Mouse (Mus musculus) heart, embryonic 14.5 days (tissue): ENCODE measurements around the gene Nrg4. TPM values are rescaled to one million over a fixed set of nuclear protein-coding genes. Genes with fewer than 3 reads are reported as not detected.

Experiments
- ATAC-seq: fragments of 200-750 bp; cut with Nextera tagmentation; 2 replicates; pipeline ENCODE4 v1.8.0; 2017; ENCODE audit warnings: low read depth, moderate TSS enrichment; ENCODE audit not compliant: insufficient number of reproducible peaks, insufficient read depth, low FRiP score
- H3K27ac ChIP-seq, 2 experiments: fragments of 200-500 bp in 1 of 2; fragments of 300-500 bp in 1 of 2; sonication (generic) in 1 of 2; replicated peaks in 1 of 2; 2 replicates each; pipeline ENCODE4 v1.5.1; 2012 to 2014; ENCODE audit warnings: low read depth in 2 of 2, low read length in 2 of 2, control low read depth in 1 of 2, mild to moderate bottlenecking in 1 of 2, mixed read lengths in 1 of 2; ENCODE audit not compliant: control insufficient read depth in 1 of 2, insufficient read depth in 1 of 2
- H3K27me3 ChIP-seq: fragments of 300-500 bp; sonication (generic); 2 replicates; pipeline ENCODE4 v1.6.1; 2014; ENCODE audit warnings: mild to moderate bottlenecking, low read length, control low read depth; ENCODE audit not compliant: control insufficient read depth, insufficient read depth
- H3K36me3 ChIP-seq: fragments of 300-500 bp; sonication (generic); 2 replicates; pipeline ENCODE4 v1.6.1; 2014; ENCODE audit warnings: mild to moderate bottlenecking, control low read depth, low read length, mixed read lengths; ENCODE audit not compliant: control insufficient read depth, insufficient read depth
- H3K4me1 ChIP-seq, 2 experiments: fragments of 200-500 bp in 1 of 2; fragments of 300-500 bp in 1 of 2; sonication (generic) in 1 of 2; 2 replicates each; pipeline ENCODE4 v1.6.1; 2012 to 2014; ENCODE audit warnings: low read length in 2 of 2, control low read depth in 1 of 2, mixed read lengths in 1 of 2; ENCODE audit not compliant: control insufficient read depth in 2 of 2, insufficient read depth in 2 of 2
- H3K4me2 ChIP-seq: fragments of 300-500 bp; sonication (generic); 2 replicates; pipeline ENCODE4 v1.6.1; 2014; ENCODE audit warnings: mild to moderate bottlenecking, low read length
- H3K4me3 ChIP-seq, 2 experiments: fragments of 200-500 bp in 1 of 2; fragments of 300-500 bp in 1 of 2; sonication (generic) in 1 of 2; 2 replicates each; pipeline ENCODE4 v1.5.1; 2012 to 2014; ENCODE audit warnings: low read length in 2 of 2, mild to moderate bottlenecking in 2 of 2, control low read depth in 1 of 2, low read depth in 1 of 2, moderate library complexity in 1 of 2; ENCODE audit not compliant: control insufficient read depth in 1 of 2, insufficient read depth in 1 of 2
- H3K9ac ChIP-seq: fragments of 300-500 bp; sonication (generic); 2 replicates; pipeline ENCODE4 v1.6.1; 2014; ENCODE audit warnings: mild to moderate bottlenecking, low read length
- H3K9me3 ChIP-seq: fragments of 300-500 bp; sonication (generic); 2 replicates; pipeline ENCODE4 v1.6.1; 2016; ENCODE audit warnings: low read length, control low read depth; ENCODE audit not compliant: control insufficient read depth
- WGBS: fragments of 180-500 bp; shearing (Covaris S2); extraction: QIAGEN DNeasy Blood & Tissue Kit; methylation state at CpG from one replicate; pipeline ENCODE4 v1.1.7; 2014; 5-methylcytosine and 5-hydroxymethylcytosine counted together
- polyA plus RNA-seq: library from polyadenylated mRNA; unstranded; fragments of >200 nt; fragmentation: Nextera tagmentation; extraction: Ambion mirVana; gene quantifications from 2 replicates; pipeline ENCODE4 v1.2.1, GENCODE M21; 2014

Nrg4 gene
- polyA plus RNA-seq, 1 experiment from 2014 or later, result 1.7 TPM

GRCm38 (mm10) chr9:55313619-55314261, 12.9 kb downstream of the Nrg4 start:
- Histone ChIP-seq H3K27me3 (no peaks in the 10 kb centered on the region), H3K9me3 (no peaks in the 10 kb centered on the region), H3K36me3 (no peaks in the 10 kb centered on the region), H3K4me3 (no peak overlapping the region), H3K4me2 (no peak overlapping the region), H3K27ac (no peak overlapping the region), H3K4me1 (no peaks in the 10 kb centered on the region), H3K9ac (no peak overlapping the region)
- ATAC-seq, result no peak
- 56% methylated on average over 12 of the region's 12 CpGs for WGBS

DNA sequence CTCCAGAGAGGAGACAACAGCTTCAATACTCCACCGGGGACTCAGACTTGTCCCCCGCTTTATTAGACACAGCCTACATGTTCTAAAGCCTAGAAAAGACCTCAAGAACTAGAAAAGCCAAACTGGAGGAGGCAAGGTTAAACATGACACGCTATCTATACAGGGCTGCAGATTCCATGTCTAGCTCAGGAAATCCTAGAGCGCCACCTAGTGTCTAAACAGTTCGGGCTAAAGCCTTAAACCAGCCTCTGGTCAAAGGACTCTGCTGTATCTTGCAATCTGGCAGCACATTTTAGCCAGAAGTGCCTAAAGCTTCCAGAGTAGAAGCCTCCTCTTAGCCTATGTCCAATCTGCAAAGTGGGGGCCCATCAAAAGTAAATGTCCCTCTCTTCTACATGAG, 15.1 kb downstream of the Nrg4 start:
- no peak; the same call in 1 of the 2 replicates for ATAC-seq
- Histone ChIP-seq H3K36me3 (no peaks in the 10 kb centered on the region), H3K27me3 (no peaks in the 10 kb centered on the region), H3K9me3 (no peaks in the 10 kb centered on the region), H3K4me2 (no peak overlapping the region), H3K4me3 (no peak overlapping the region), H3K4me1 (no peaks in the 10 kb centered on the region), H3K9ac (no peak overlapping the region), H3K27ac (no peak overlapping the region)
- 5% methylated on average over 5 of the region's 5 CpGs for WGBS

DNA sequence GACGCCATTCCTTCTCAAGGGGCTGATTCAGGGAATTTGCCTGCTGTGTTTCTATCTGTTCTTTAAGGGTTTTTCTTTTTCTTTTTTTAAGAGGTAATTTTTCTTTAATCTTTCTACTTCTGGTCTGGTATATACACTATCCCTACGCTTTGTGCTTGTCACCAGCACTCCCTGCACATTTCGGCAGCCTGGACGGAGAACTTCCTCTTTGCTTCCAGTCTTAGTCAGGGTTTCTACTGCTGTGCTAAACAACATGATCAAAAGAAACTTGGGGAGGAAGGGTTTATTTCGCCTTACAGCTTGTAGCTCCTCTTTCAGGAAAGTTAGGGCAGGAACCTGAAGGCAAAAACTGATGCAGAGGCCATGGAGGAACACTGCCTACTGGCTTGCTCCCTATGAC, 18.2 kb downstream of the Nrg4 start:
- no peak overlapping the region for H3K4me3 ChIP-seq
- no peaks in the 10 kb centered on the region for H3K4me1 ChIP-seq
- H3K27ac ChIP-seq, result no peak overlapping the region
- no peak overlapping the region for H3K4me2 ChIP-seq
- no peak overlapping the region for H3K9ac ChIP-seq
- no peaks in the 10 kb centered on the region for H3K27me3 ChIP-seq
- no peak for ATAC-seq
- H3K36me3 ChIP-seq, result no peaks in the 10 kb centered on the region
- WGBS, result 74% methylated on average over 5 of the region's 5 CpGs
- H3K9me3 ChIP-seq, result no peaks in the 10 kb centered on the region

GRCm38 (mm10) chr9:55307557-55307956, 19.1 kb downstream of the Nrg4 start:
- ATAC-seq, result no peak
- WGBS, result 58% methylated on average over 5 of the region's 5 CpGs
- no peak overlapping the region for H3K27ac ChIP-seq

DNA sequence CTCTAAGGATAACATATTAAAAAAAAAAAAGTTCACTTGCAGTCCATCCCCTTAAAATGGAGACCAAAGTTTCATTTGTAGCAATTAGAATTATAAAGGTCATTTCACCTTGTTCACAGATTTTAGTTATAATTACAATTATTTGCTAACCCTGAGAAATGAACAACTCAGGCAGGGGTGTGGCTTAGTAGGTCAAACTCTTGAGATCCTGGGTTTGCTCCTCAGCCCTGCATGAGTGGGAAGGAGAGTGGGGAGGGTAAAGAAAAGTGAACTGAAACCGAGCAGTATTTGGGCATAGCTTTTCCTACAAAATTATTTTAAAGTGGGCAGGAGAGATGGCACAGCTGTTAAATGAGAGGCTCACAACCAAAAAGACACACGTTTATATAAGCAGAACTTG, 19.6 kb downstream of the Nrg4 start:
- WGBS, result 57% methylated on average over 2 of the region's 2 CpGs
- H3K27ac ChIP-seq, result no peak overlapping the region
- H3K36me3 ChIP-seq, result no peaks in the 10 kb centered on the region
- H3K4me2 ChIP-seq, result no peak overlapping the region
- no peak overlapping the region for H3K9ac ChIP-seq
- no peaks in the 10 kb centered on the region for H3K4me1 ChIP-seq
- H3K4me3 ChIP-seq, result no peak overlapping the region
- no peak for ATAC-seq
- no peaks in the 10 kb centered on the region for H3K27me3 ChIP-seq
- H3K9me3 ChIP-seq, result no peaks in the 10 kb centered on the region

More at GRCm38 (mm10) chr9:55307557-55307956, 19.1 kb downstream of the Nrg4 start:
- no peaks in the 10 kb centered on the region for H3K27me3 ChIP-seq
- no peaks in the 10 kb centered on the region for H3K9me3 ChIP-seq
- no peak overlapping the region for H3K4me2 ChIP-seq
- no peak overlapping the region for H3K4me3 ChIP-seq
- H3K9ac ChIP-seq, result no peak overlapping the region
- no peaks in the 10 kb centered on the region for H3K36me3 ChIP-seq
- H3K4me1 ChIP-seq, result no peaks in the 10 kb centered on the region

- WGBS, result 59% methylated on average over 2 of the region's 2 CpGs
- ATAC-seq, result no peak
These were observed 30.4 kb downstream of the Nrg4 start for GRCm38 (mm10) chr9:55296221-55296620.

GRCm38 (mm10) chr9:55291966-55292365, 34.7 kb downstream of the Nrg4 start:
- Histone ChIP-seq H3K4me1 (no peaks in the 10 kb centered on the region), H3K27me3 (no peaks in the 10 kb centered on the region), H3K9ac (no peak overlapping the region), H3K4me3 (no peak overlapping the region), H3K4me2 (no peak overlapping the region), H3K27ac (no peak overlapping the region), H3K9me3 (no peaks in the 10 kb centered on the region; the same call in 1 of the 2 replicates), H3K36me3 (no peaks in the 10 kb centered on the region)
- WGBS, result 89% methylated on average over 4 of the region's 4 CpGs
- ATAC-seq, result no peak

More at GRCm38 (mm10) chr9:55296221-55296620, 30.4 kb downstream of the Nrg4 start:
- no peaks in the 10 kb centered on the region for H3K4me1 ChIP-seq
- H3K4me3 ChIP-seq, result no peak overlapping the region
- H3K9ac ChIP-seq, result no peak overlapping the region
- H3K27ac ChIP-seq, result no peak overlapping the region
- no peak overlapping the region for H3K4me2 ChIP-seq
- H3K9me3 ChIP-seq, result no peaks in the 10 kb centered on the region; the same call in 1 of the 2 replicates
- no peaks in the 10 kb centered on the region for H3K27me3 ChIP-seq
- H3K36me3 ChIP-seq, result no peaks in the 10 kb centered on the region
